Mouse (Mus musculus) midbrain, embryonic 12.5 days (tissue): ENCODE measurements around the gene Hpse. TPM values are rescaled to one million over a fixed set of nuclear protein-coding genes. Genes with fewer than 3 reads are reported as not detected.

ENCODE experiments used
- ATAC-seq: fragments of 200-750 bp; cut with Nextera tagmentation; 2 replicates; pipeline ENCODE4 v1.8.0; 2017; ENCODE audit warnings: low read depth, moderate TSS enrichment, moderate library complexity; ENCODE audit not compliant: low FRiP score
- H3K27ac ChIP-seq: fragments of 300-500 bp; sonication (generic); replicated peaks from 2 replicates; pipeline ENCODE4 v1.5.1; 2016; ENCODE audit warnings: mild to moderate bottlenecking
- H3K27me3 ChIP-seq: fragments of 300-500 bp; sonication (generic); 2 replicates; pipeline ENCODE4 v1.6.1; 2016; ENCODE audit warnings: mild to moderate bottlenecking
- H3K36me3 ChIP-seq: fragments of 300-500 bp; sonication (generic); 2 replicates; pipeline ENCODE4 v1.6.1; 2016
- H3K4me1 ChIP-seq: fragments of 300-500 bp; sonication (generic); 2 replicates; pipeline ENCODE4 v1.6.1; 2016
- H3K4me2 ChIP-seq: fragments of 300-500 bp; sonication (generic); replicated peaks from 2 replicates; pipeline ENCODE4 v1.6.1; 2016; ENCODE audit warnings: mild to moderate bottlenecking, moderate library complexity
- H3K4me3 ChIP-seq: fragments of 300-500 bp; sonication (generic); 2 replicates; pipeline ENCODE4 v1.5.1; 2016; ENCODE audit warnings: mild to moderate bottlenecking
- H3K9ac ChIP-seq: fragments of 300-500 bp; sonication (generic); replicated peaks from 2 replicates; pipeline ENCODE4 v1.6.1; 2016; ENCODE audit warnings: mild to moderate bottlenecking, moderate library complexity
- H3K9me3 ChIP-seq: fragments of 300-500 bp; sonication (generic); 2 replicates; pipeline ENCODE4 v1.6.1; 2016; ENCODE audit warnings: mild to moderate bottlenecking
- WGBS: fragments of 180-500 bp; shearing (Covaris S2); methylation state at CpG from one replicate; pipeline ENCODE4 v1.1.7; 2016; 5-methylcytosine and 5-hydroxymethylcytosine counted together
- polyA plus RNA-seq: library from polyadenylated mRNA; unstranded; fragments of >200 nt; fragmentation: Nextera tagmentation; extraction: Ambion mirVana; gene quantifications from 2 replicates; pipeline ENCODE4 v1.2.1, GENCODE M21; 2016

Gene Hpse
- polyA plus RNA-seq, 1 experiment from 2014 or later: 0.75 TPM

- Histone ChIP-seq H3K4me1 (no peaks in the 10 kb centered on the region), H3K27ac (no peak overlapping the region), H3K27me3 (no peaks in the 10 kb centered on the region), H3K4me3 (no peak overlapping the region), H3K36me3 (peaks cover 27% of the 10 kb centered on the region), H3K9me3 (no peaks in the 10 kb centered on the region), H3K4me2 (no peak overlapping the region), H3K9ac (no peak overlapping the region)
- 84% methylated on average over 10 of the region's 10 CpGs for WGBS
- no peak for ATAC-seq
Measured at GRCm38 (mm10) chr5:100651486-100651885, 68.0 kb downstream of the Hpse start.

- no peaks in the 10 kb centered on the region for H3K4me1 ChIP-seq
- no peak overlapping the region for H3K9ac ChIP-seq
- H3K4me2 ChIP-seq: no peak overlapping the region
- no peaks in the 10 kb centered on the region for H3K27me3 ChIP-seq
- H3K9me3 ChIP-seq: no peaks in the 10 kb centered on the region
- no peak for ATAC-seq
- peaks cover 23% of the 10 kb centered on the region for H3K36me3 ChIP-seq
- no peak overlapping the region for H3K27ac ChIP-seq
- no peak overlapping the region for H3K4me3 ChIP-seq
- WGBS: 88% methylated on average over 7 of the region's 7 CpGs
Measured at GRCm38 (mm10) chr5:100650969-100651368, 68.5 kb downstream of the Hpse start.

GRCm38 (mm10) chr5:100648546-100648945 is 71.0 kb downstream of the Hpse start:
- no peaks in the 10 kb centered on the region for H3K4me1 ChIP-seq
- no peak for ATAC-seq
- H3K27ac ChIP-seq: no peak overlapping the region
- WGBS: 36% methylated on average over 6 of the region's 6 CpGs
- 0 out of 2 replicates have a peak, but pooled peaks cover 2% of the 10 kb centered on the region for H3K9me3 ChIP-seq
- H3K9ac ChIP-seq: no peak overlapping the region
- no peaks in the 10 kb centered on the region for H3K36me3 ChIP-seq
- no peaks in the 10 kb centered on the region for H3K27me3 ChIP-seq
- no peak overlapping the region for H3K4me3 ChIP-seq
- no peak overlapping the region for H3K4me2 ChIP-seq

GRCm38 (mm10) chr5:100648046-100648445 is 71.5 kb downstream of the Hpse start:
- Histone ChIP-seq H3K4me3 (no peak overlapping the region), H3K27ac (no peak overlapping the region), H3K9me3 (0 out of 2 replicates have a peak, but pooled peaks cover 2% of the 10 kb centered on the region), H3K4me2 (no peak overlapping the region), H3K27me3 (no peaks in the 10 kb centered on the region), H3K9ac (no peak overlapping the region), H3K36me3 (no peaks in the 10 kb centered on the region), H3K4me1 (no peaks in the 10 kb centered on the region)
- WGBS: 69% methylated on average over 10 of the region's 10 CpGs
- ATAC-seq: no peak

GRCm38 (mm10) chr5:100646558-100646957 is 73.0 kb downstream of the Hpse start:
- Histone ChIP-seq H3K27ac (no peak overlapping the region), H3K4me2 (no peak overlapping the region), H3K9me3 (0 out of 2 replicates have a peak, but pooled peaks cover 2% of the 10 kb centered on the region), H3K36me3 (no peaks in the 10 kb centered on the region), H3K9ac (no peak overlapping the region), H3K27me3 (no peaks in the 10 kb centered on the region), H3K4me1 (no peaks in the 10 kb centered on the region), H3K4me3 (no peak overlapping the region)
- no peak for ATAC-seq
- 73% methylated on average over 4 of the region's 4 CpGs for WGBS

- Histone ChIP-seq H3K4me3 (no peak overlapping the region), H3K27ac (no peak overlapping the region), H3K27me3 (no peaks in the 10 kb centered on the region), H3K9ac (no peak overlapping the region), H3K4me2 (no peak overlapping the region), H3K36me3 (no peaks in the 10 kb centered on the region), H3K4me1 (no peaks in the 10 kb centered on the region), H3K9me3 (0 out of 2 replicates have a peak, but pooled peaks cover 2% of the 10 kb centered on the region)
- 82% methylated on average over 7 of the region's 7 CpGs for WGBS
- no peak for ATAC-seq
Measured at GRCm38 (mm10) chr5:100643991-100644535, 75.5 kb downstream of the Hpse start.

- H3K27ac ChIP-seq: no peak overlapping the region
- H3K27me3 ChIP-seq: no peaks in the 10 kb centered on the region
- H3K4me3 ChIP-seq: no peak overlapping the region
- H3K36me3 ChIP-seq: no peaks in the 10 kb centered on the region
- 0 out of 2 replicates have a peak, but pooled peaks cover 2% of the 10 kb centered on the region for H3K9me3 ChIP-seq
- H3K4me1 ChIP-seq: no peaks in the 10 kb centered on the region
- H3K9ac ChIP-seq: no peak overlapping the region
- no peak overlapping the region for H3K4me2 ChIP-seq
- ATAC-seq: no peak
- 83% methylated on average over 12 of the region's 12 CpGs for WGBS
Measured at GRCm38 (mm10) chr5:100643253-100643990, 76.1 kb downstream of the Hpse start.

- Histone ChIP-seq H3K36me3 (no peaks in the 10 kb centered on the region), H3K4me1 (no peaks in the 10 kb centered on the region), H3K9me3 (0 out of 2 replicates have a peak, but pooled peaks cover 2% of the 10 kb centered on the region), H3K4me3 (no peak overlapping the region), H3K4me2 (no peak overlapping the region), H3K9ac (no peak overlapping the region), H3K27ac (no peak overlapping the region), H3K27me3 (no peaks in the 10 kb centered on the region)
- 77% methylated on average over 5 of the region's 5 CpGs for WGBS
- no peak for ATAC-seq
Measured at GRCm38 (mm10) chr5:100642316-100642715, 77.2 kb downstream of the Hpse start.

GRCm38 (mm10) chr5:100638483-100638882 is 81.0 kb downstream of the Hpse start:
- no peak overlapping the region for H3K4me2 ChIP-seq
- no peaks in the 10 kb centered on the region for H3K27me3 ChIP-seq
- H3K9ac ChIP-seq: no peak overlapping the region
- H3K4me1 ChIP-seq: no peaks in the 10 kb centered on the region
- H3K36me3 ChIP-seq: no peaks in the 10 kb centered on the region
- no peak for ATAC-seq
- no peak overlapping the region for H3K4me3 ChIP-seq
- no peaks in the 10 kb centered on the region for H3K9me3 ChIP-seq
- no peak overlapping the region for H3K27ac ChIP-seq
- 88% methylated on average over 8 of the region's 8 CpGs for WGBS

- no peak for ATAC-seq
- Histone ChIP-seq H3K4me2 (no peak overlapping the region), H3K27ac (no peak overlapping the region), H3K27me3 (no peaks in the 10 kb centered on the region), H3K4me3 (no peak overlapping the region), H3K4me1 (no peaks in the 10 kb centered on the region), H3K9me3 (no peaks in the 10 kb centered on the region), H3K9ac (no peak overlapping the region), H3K36me3 (no peaks in the 10 kb centered on the region)
- WGBS: 77% methylated on average over 8 of the region's 8 CpGs
Measured at GRCm38 (mm10) chr5:100636794-100637544, 82.5 kb downstream of the Hpse start.

GRCm38 (mm10) chr5:100635908-100636307 is 83.6 kb downstream of the Hpse start:
- H3K4me1 ChIP-seq: no peaks in the 10 kb centered on the region
- no peak for ATAC-seq

GRCm38 (mm10) chr5:100634885-100635478 is 84.5 kb downstream of the Hpse start:
- H3K4me2 ChIP-seq: no peak overlapping the region
- no peaks in the 10 kb centered on the region for H3K36me3 ChIP-seq
- 91% methylated on average over 6 of the region's 8 CpGs for WGBS
- H3K27me3 ChIP-seq: no peaks in the 10 kb centered on the region
- ATAC-seq: no peak
- H3K4me1 ChIP-seq: no peaks in the 10 kb centered on the region
- H3K4me3 ChIP-seq: no peak overlapping the region
- no peak overlapping the region for H3K9ac ChIP-seq
- no peaks in the 10 kb centered on the region for H3K9me3 ChIP-seq
- H3K27ac ChIP-seq: no peak overlapping the region

More at GRCm38 (mm10) chr5:100635908-100636307, 83.6 kb downstream of the Hpse start:
- Histone ChIP-seq H3K4me2 (no peak overlapping the region), H3K36me3 (no peaks in the 10 kb centered on the region), H3K9ac (no peak overlapping the region), H3K4me3 (no peak overlapping the region), H3K9me3 (no peaks in the 10 kb centered on the region), H3K27me3 (no peaks in the 10 kb centered on the region), H3K27ac (no peak overlapping the region)
- WGBS: 93% methylated on average over 4 of the region's 4 CpGs
